Mouse (Mus musculus) stomach, postnatal 0 days (tissue): ENCODE data around the gene N4bp1.

ENCODE experiments used
- CTCF ChIP-seq: IDR thresholded peaks from 2 replicates; pipeline ENCODE4 v1.5.1; 2016; ENCODE audit warnings: antibody characterized with exemption, low read depth, mild to moderate bottlenecking, moderate library complexity
- EP300 ChIP-seq: optimal IDR thresholded peaks from 2 replicates; pipeline ENCODE3; 2016; ENCODE audit warnings: antibody characterized with exemption

DNA sequence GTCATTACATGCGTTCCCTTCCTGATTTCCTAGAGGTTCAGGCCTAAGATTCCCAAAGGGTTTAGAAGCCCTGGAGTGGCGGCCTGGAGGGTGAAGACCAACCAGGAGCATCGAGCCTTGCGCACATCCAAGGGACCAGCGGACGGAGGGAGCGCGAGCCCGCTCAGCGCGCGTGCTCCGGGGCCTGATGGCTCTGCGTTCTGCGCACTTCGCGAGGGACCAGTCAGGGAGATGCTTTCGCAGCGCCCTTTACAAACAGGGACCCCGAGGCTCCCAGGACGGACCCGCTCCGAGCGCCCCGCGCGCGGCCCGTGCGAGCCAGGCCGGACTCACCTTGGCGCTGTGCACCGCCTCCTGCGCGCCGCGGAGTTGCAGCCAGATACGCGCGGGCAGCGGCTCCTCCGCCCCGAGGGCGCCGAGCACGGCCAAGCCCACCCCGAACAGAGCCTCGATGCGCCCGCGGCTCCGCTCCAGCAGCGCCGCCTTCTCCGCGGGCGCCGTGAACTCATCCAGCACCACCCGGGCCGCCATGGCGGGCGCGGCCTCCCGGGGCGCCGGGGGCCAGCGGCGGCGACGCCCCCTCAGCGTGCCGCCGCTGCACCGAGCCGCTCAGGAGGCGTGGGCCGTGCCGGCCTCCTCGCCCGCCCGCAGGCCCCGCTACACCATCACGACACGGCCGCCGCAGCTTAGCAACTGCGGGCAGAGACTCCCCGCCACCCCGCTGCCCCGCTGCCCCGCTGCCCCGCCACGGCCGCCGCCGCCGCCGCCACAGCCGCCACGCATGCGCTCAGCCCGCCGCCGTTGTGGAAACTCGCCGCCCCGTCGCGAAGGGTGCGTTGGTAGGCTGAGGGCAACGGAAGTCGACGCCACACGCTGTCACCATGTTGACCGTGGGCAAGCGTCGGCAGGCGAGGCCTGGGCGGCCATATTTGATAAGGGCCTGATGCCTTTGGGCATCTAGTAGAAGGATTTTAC is at the start of gene N4bp1:
- TF ChIP-seq CTCF, result no peak
- no peak for TF ChIP-seq EP300
